Mouse (Mus musculus): Measurements from ENCODE around the gene Lpp. TPM values are rescaled to one million over a fixed set of nuclear protein-coding genes. Genes with fewer than 3 reads are reported as not detected.
A peak's percentile ranks its signal among the peaks of the same experiment; 100 is the strongest.
"Not testable (repeated sequence)": the region's sequence is repeated elsewhere in the genome, so short reads cannot be mapped to it uniquely, and the experiment has no call there.

Lpp gene
- polyA plus RNA-seq, 1 experiment from 2014 or later, result 10.7 TPM

DNA sequence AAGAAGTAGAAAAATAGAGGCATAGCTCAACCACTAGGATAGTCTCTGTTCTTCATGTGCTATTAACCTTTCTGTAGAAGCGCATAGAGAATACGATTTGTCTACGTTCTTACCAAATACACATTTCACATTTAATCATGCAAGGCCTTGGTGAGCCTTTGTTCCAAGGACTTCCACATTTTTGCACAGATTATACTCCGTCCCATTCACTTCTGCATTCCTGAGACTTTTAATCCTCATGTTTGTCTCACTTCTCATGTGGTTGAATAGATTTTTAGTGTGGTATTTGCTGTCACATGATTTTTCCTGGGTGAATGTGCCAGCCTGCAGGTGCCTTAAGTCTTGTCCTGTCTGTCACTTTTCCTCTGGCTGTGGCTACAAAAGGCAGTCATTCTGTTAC is 586.1 kb downstream of the Lpp start:
- Histone ChIP-seq H3K4me3 (no peak overlapping the region), H3K4me1 (peaks cover 12% of the 10 kb centered on the region), H3K9ac (replicated peaks) (no peak overlapping the region), H3K27ac (replicated peaks) (no peak overlapping the region), H3K9me3 (no peaks in the 10 kb centered on the region), H3K36me3 (no peaks in the 10 kb centered on the region), H3K4me2 (replicated peaks) (no peak overlapping the region), H3K27me3 (no peaks in the 10 kb centered on the region)
- 74% methylated on average over 4 of the region's 4 CpGs for WGBS
- no peak for ATAC-seq (replicated peaks)

DNA sequence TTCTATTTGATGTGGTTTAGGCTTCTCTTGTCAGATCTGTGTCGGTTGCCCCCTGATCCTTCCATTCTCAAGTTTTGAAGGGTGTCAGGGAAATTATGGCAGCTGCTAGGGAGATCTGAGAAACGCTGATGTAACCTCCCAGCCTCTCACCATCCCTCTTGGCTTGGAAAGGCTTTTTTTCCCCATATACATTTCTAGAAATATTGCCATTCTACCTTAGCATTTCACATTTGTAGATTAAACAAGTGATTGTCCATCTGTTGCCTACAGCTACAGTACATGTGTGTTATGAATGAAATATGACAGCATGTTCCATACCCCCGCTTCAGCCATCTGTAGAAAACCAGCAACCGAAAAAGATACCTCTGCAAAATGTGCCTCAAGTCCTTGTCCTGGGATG is 589.5 kb downstream of the Lpp start:
- Histone ChIP-seq H3K9me3 (no peaks in the 10 kb centered on the region), H3K4me2 (replicated peaks) (no peak overlapping the region), H3K4me3 (no peak overlapping the region), H3K36me3 (no peaks in the 10 kb centered on the region), H3K4me1 (peaks cover 12% of the 10 kb centered on the region), H3K27ac (replicated peaks) (peak overlapping the region; percentile 21), H3K27me3 (no peaks in the 10 kb centered on the region), H3K9ac (replicated peaks) (no peak overlapping the region)
- WGBS, result 58% methylated on average over 4 of the region's 4 CpGs
- ATAC-seq (replicated peaks), result peak; percentile 70

DNA sequence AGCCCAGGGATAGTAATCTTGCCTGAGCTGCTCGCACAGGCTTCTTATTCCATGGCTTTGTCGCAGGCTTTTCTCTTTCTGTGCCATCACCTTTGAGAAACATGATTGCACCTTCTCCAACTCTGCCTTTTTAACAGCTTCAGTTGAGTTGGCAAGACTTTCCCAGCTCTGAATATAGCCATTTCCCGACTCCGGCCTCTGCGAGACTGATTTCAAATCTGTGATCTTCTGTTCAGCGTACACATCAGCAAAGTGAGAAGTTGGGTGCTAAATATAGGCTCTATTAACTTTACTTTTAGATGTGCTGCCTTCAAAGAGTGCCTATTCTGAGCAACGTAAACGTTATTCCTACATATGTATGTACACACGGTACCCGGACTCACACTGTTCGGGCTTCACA is 597.0 kb downstream of the Lpp start:
- Histone ChIP-seq H3K4me2 (replicated peaks) (no peak overlapping the region), H3K4me1 (peaks cover 12% of the 10 kb centered on the region), H3K9ac (replicated peaks) (no peak overlapping the region), H3K36me3 (no peaks in the 10 kb centered on the region), H3K9me3 (no peaks in the 10 kb centered on the region), H3K27me3 (no peaks in the 10 kb centered on the region), H3K27ac (replicated peaks) (peak overlapping the region; percentile 11; the same call in 1 of the 2 replicates), H3K4me3 (no peak overlapping the region)
- WGBS, result 74% methylated on average over 11 of the region's 11 CpGs
- ATAC-seq (replicated peaks), result no peak

GRCm38 (mm10) chr16:24991059-24991541 is 597.8 kb downstream of the Lpp start:
- ATAC-seq (replicated peaks), result peak; percentile 46; the same call in 1 of the 2 replicates
- Histone ChIP-seq H3K27ac (replicated peaks) (peak overlapping the region; percentile 63; the same call in 1 of the 2 replicates), H3K4me1 (peaks cover 12% of the 10 kb centered on the region), H3K9ac (replicated peaks) (no peak overlapping the region), H3K36me3 (no peaks in the 10 kb centered on the region), H3K9me3 (no peaks in the 10 kb centered on the region), H3K4me2 (replicated peaks) (no peak overlapping the region), H3K4me3 (no peak overlapping the region), H3K27me3 (no peaks in the 10 kb centered on the region)
- WGBS, result 60% methylated on average over 10 of the region's 10 CpGs

GRCm38 (mm10) chr16:24991995-24992394 is 598.7 kb downstream of the Lpp start:
- Histone ChIP-seq H3K4me1 (peaks cover 12% of the 10 kb centered on the region), H3K9me3 (no peaks in the 10 kb centered on the region), H3K9ac (replicated peaks) (no peak overlapping the region), H3K36me3 (no peaks in the 10 kb centered on the region), H3K27me3 (no peaks in the 10 kb centered on the region), H3K4me2 (replicated peaks) (no peak overlapping the region), H3K4me3 (no peak overlapping the region), H3K27ac (replicated peaks) (no peak overlapping the region)
- ATAC-seq (replicated peaks), result no peak
- WGBS, result 85% methylated on average over 3 of the region's 3 CpGs

- Histone ChIP-seq H3K27ac (replicated peaks) (no peak overlapping the region), H3K4me2 (replicated peaks) (no peak overlapping the region), H3K9me3 (no peaks in the 10 kb centered on the region), H3K4me1 (peaks cover 12% of the 10 kb centered on the region), H3K36me3 (no peaks in the 10 kb centered on the region), H3K9ac (replicated peaks) (no peak overlapping the region), H3K27me3 (no peaks in the 10 kb centered on the region), H3K4me3 (no peak overlapping the region)
- ATAC-seq (replicated peaks), result no peak
- WGBS, result 88% methylated on average over 11 of the region's 11 CpGs
These were observed 599.2 kb downstream of the Lpp start for GRCm38 (mm10) chr16:24992494-24992893.

DNA sequence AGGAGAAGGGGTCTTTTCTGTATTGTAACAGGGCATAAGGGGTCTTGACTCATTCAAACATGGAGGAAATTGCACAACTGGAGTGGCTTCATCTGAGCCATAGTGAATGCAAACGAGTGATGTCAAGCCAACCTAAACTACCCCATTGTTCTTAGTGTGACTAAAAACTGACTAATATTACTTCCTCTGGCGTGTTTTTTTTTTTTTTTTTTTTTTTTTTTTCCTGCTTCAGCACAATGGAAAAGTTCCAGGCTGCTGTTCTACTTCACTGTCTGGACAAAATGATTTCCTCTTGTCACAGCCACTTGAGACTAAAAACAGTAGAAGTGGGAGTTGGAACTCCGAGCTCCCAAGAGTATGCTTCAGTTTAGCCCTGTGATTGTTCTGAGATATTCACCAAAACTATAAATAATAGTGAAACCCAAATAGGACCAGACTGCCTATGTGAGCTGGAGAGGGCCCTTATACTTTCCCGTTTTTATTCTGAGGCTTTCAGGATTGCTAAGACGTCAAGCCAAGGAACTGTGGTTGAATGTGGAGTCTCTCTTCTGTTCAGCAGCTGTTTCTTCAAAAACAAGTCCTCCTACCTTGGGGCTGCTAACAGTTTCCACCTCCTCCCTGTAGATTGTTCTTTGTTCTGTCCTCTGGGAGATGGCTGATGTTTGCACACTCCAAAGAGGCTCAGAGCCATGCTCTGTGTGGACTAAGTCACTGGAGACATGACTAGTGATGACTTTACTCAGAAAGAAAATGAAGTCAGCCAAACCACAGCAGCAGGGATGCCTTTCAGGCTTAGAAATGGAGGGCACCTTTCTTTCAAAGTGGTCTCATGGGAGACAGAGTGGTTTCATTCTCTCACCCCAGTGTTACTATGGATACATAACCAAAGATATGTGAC is 617.9 kb downstream of the Lpp start:
- WGBS, result 62% methylated on average over 5 of the region's 5 CpGs
- Histone ChIP-seq H3K36me3 (no peaks in the 10 kb centered on the region), H3K4me1 (peaks cover 7% of the 10 kb centered on the region), H3K27ac (replicated peaks) (no peak overlapping the region), H3K4me3 (no peak overlapping the region), H3K9ac (replicated peaks) (no peak overlapping the region), H3K27me3 (no peaks in the 10 kb centered on the region), H3K9me3 (no peaks in the 10 kb centered on the region), H3K4me2 (replicated peaks) (no peak overlapping the region)
- no peak for ATAC-seq (replicated peaks)

DNA sequence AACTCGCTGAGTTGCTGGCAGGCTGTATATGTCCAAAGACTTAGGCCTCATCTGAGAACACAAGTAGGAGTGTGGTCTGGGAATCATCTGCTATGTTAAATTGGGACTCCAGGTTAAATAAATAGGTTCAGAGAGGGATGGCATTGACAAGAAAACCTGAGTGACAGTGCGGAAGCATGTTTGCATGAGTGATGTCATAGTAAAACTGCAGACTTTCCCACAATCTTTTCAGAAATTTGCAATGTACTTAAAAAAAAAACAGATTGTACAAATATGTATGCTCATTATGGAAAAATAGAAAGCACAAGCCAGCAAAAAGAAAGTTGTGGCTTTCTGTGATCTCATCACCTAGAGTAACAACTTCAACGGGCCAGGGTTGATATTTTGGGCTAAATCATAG is 619.6 kb downstream of the Lpp start:
- no peaks in the 10 kb centered on the region for H3K9me3 ChIP-seq
- 86% methylated on average over 3 of the region's 3 CpGs for WGBS
- ATAC-seq (replicated peaks), result no peak

DNA sequence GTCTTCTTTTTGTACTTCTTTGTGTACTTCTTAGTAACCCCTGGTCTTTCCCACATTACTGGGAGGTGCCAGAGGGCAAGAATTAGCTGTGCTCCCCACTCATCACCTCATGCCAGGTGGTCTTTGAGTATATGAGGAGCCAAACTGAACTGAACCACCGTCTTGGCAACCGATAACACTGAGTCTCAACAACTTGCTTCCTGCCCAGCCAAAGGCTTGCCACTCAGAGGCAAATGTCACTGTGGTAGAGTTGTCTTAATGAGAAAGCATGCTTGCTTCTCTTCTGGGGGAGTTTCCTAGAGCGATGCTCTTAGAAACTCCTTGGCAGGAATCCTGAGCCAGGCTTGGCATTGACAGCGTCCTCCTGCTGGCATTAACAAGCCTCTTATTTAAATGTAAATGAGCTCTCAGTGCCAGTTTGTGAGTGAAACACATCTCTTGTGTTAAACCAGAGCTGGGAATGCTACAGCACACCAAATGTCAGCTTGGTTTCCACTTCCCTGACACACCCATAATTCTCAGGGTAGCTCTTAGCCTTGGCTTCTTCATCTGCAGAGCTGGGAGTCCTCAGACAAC is 623.0 kb downstream of the Lpp start:
- ATAC-seq (replicated peaks), result peak; percentile 95
- 11% methylated on average over 4 of the region's 4 CpGs for WGBS
- H3K4me2 ChIP-seq (replicated peaks), result no peak overlapping the region
- H3K36me3 ChIP-seq, result no peaks in the 10 kb centered on the region
- H3K9me3 ChIP-seq, result no peaks in the 10 kb centered on the region
- H3K4me1 ChIP-seq, result peaks cover 25% of the 10 kb centered on the region
- peak overlapping the region; percentile 92 for H3K27ac ChIP-seq (replicated peaks)
- H3K27me3 ChIP-seq, result no peaks in the 10 kb centered on the region
- H3K9ac ChIP-seq (replicated peaks), result no peak overlapping the region
- H3K4me3 ChIP-seq, result no peak overlapping the region

More for the DNA sequence above, 619.6 kb downstream of the Lpp start:
- no peaks in the 10 kb centered on the region for H3K27me3 ChIP-seq
- H3K9ac ChIP-seq (replicated peaks), result no peak overlapping the region
- H3K4me2 ChIP-seq (replicated peaks), result no peak overlapping the region
- no peak overlapping the region for H3K27ac ChIP-seq (replicated peaks)
- H3K4me3 ChIP-seq, result no peak overlapping the region
- H3K4me1 ChIP-seq, result peaks cover 23% of the 10 kb centered on the region
- no peaks in the 10 kb centered on the region for H3K36me3 ChIP-seq

- H3K27ac ChIP-seq (replicated peaks), result peak overlapping the region; percentile 92
These were observed 623.7 kb downstream of the Lpp start for GRCm38 (mm10) chr16:25017046-25017445.

GRCm38 (mm10) chr16:25021743-25022359 is 628.5 kb downstream of the Lpp start:
- not testable (repeated sequence) for ATAC-seq (replicated peaks); H3K36me3 ChIP-seq; H3K9me3 ChIP-seq; H3K4me3 ChIP-seq; H3K4me2 ChIP-seq (replicated peaks); H3K9ac ChIP-seq (replicated peaks); H3K27ac ChIP-seq (replicated peaks); H3K27me3 ChIP-seq
- 77% methylated on average over 2 of the region's 2 CpGs for WGBS
- peaks cover 13% of the 10 kb centered on the region for H3K4me1 ChIP-seq

More at GRCm38 (mm10) chr16:25017046-25017445, 623.7 kb downstream of the Lpp start:
- Histone ChIP-seq H3K4me3 (no peak overlapping the region), H3K4me2 (replicated peaks) (no peak overlapping the region), H3K27me3 (no peaks in the 10 kb centered on the region), H3K9ac (replicated peaks) (no peak overlapping the region), H3K9me3 (no peaks in the 10 kb centered on the region), H3K4me1 (peaks cover 25% of the 10 kb centered on the region), H3K36me3 (no peaks in the 10 kb centered on the region)
- ATAC-seq (replicated peaks), result no peak

- 89% methylated on average over 3 of the region's 3 CpGs for WGBS
- Histone ChIP-seq H3K9me3 (no peaks in the 10 kb centered on the region), H3K36me3 (no peaks in the 10 kb centered on the region), H3K27ac (replicated peaks) (no peak overlapping the region), H3K27me3 (no peaks in the 10 kb centered on the region), H3K4me3 (no peak overlapping the region), H3K4me1 (no peaks in the 10 kb centered on the region), H3K4me2 (replicated peaks) (no peak overlapping the region), H3K9ac (replicated peaks) (no peak overlapping the region)
- no peak for ATAC-seq (replicated peaks)
These were observed 631.3 kb downstream of the Lpp start for GRCm38 (mm10) chr16:25024591-25024990.
